Mouse (Mus musculus) leukemia stem cell, adult 10-12 weeks (primary cell): ENCODE measurements around the gene Dnase2b. TPM values are rescaled to one million over a fixed set of nuclear protein-coding genes. Genes with fewer than 3 reads are reported as not detected.

ENCODE experiments used
- polyA plus RNA-seq: library from polyadenylated mRNA; stranded (reverse); fragments of >175 nt; gene quantifications from 2 replicates; pipeline ENCODE4 v1.2.3, GENCODE M21; 2012; ENCODE audit warnings: low replicate concordance

The Dnase2b gene
- not detected in 2 replicates for polyA plus RNA-seq

DNA sequence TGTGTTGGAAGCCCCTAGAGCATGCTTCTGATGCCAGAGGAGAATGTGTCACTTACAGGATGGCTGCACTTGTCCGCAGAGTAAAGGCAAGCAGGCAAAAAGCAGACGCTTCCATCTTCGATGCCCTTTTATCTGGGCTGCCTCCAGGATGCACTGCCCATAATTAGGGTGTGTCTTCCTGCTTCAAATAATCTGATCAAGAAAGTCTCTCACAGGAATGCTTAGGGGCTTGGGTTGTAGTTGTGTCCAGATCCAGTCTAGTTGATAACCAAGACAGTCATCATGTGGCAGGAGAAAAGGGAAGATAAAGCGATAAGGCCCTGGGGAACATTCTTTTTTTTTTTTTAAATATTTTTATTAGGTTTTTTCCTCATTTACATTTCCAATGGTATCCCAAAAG, at the start of gene Dnase2b:
TSS of gene Dnase2b (minus strand) at position 101 of the 400 bp plus-strand sequence.

DNA sequence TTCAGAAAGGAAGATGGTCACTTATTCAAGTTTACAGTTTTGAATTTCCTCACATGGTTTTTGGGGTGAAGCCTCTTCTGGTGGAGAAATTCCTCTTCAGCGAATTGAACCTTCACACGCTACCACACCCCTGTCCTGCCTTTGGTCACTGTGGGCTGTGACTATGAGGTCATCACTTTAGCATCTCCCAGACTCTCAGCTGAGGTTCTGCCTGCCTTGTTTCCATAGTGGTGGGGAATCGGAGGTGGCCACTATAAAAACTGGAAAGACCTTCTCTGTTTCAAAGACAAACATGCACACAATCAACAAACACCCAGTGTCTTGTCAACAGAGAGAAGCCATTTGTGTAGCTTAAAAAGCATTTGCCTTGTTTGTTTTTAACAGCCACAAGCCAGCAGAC, 35.8 kb upstream of the Dnase2b start, which contains the start of gene 4930503B20Rik:
TSS of gene 4930503B20Rik (minus strand) at position 101 of the 400 bp plus-strand sequence.

DNA sequence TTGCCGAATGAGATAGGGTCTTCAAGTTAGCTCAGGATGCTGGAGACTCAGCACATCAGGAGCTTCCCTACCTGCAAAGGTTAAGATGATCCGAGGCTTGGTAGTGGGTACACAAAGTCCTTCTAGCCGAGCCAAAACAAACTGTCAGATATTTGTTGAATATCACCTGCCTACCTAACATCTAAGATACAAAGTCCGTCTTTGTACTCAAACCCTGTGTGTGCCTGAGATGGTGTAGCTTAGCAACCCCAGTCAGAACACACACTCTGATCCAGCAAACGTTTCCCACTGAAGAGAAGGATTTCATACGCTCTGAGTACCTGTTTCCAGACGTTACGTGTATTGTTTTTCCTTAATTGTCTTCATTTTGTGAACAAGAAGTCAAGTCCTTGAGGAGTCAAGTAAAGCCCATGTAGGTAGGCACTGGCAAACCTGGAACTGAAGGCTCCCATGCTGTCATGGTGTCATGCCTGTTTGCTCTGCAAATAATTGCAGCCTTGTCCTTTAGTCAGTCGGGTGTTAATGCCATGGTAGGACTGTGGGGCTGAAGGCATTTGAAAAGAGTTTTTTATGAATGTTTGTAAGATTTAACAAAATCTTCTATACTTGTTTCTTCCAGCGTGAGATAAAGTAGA, 45.1 kb downstream of the Dnase2b start, which contains the start of gene Uox:
TSS of gene Uox (plus strand) at position 279 of the 635 bp plus-strand sequence.

Other genes starting within 250 kb of the Dnase2b start
- 8.4 and 11.3 TPM in 2 replicates for gene Ssx2ip, start 211.0 kb downstream of the Dnase2b start, polyA plus RNA-seq
- gene Ctbs, start 165.8 kb downstream of the Dnase2b start, polyA plus RNA-seq: 7.8 and 18.0 TPM in 2 replicates
- 0.09 and 0.55 TPM in 2 replicates for gene Spata1, start 115.8 kb downstream of the Dnase2b start, polyA plus RNA-seq
- 48.5 and 59.4 TPM in 2 replicates for gene Gng5, start 115.8 kb downstream of the Dnase2b start, polyA plus RNA-seq
- 10.2 and 13.3 TPM in 2 replicates for gene Rpf1, start 94.2 kb downstream of the Dnase2b start, polyA plus RNA-seq
- gene Uox, start 45.2 kb downstream of the Dnase2b start, polyA plus RNA-seq: 0.08 TPM in 1 of 2 replicates, not detected in the other
- not detected in 2 replicates for gene 4930503B20Rik, start 35.7 kb upstream of the Dnase2b start, polyA plus RNA-seq
- not detected in 2 replicates for gene Samd13, start 70.0 kb upstream of the Dnase2b start, polyA plus RNA-seq
- 5.5 and 10.1 TPM in 2 replicates for gene Prkacb, start 197.4 kb upstream of the Dnase2b start, polyA plus RNA-seq
- 0.07 TPM in 1 of 2 replicates, not detected in the other for gene Ttll7, start 236.8 kb upstream of the Dnase2b start, polyA plus RNA-seq